Mouse (Mus musculus) testis, adult 2 months (tissue): Measurements from ENCODE around the gene Scgb1c1. TPM values are rescaled to one million over a fixed set of nuclear protein-coding genes. Genes with fewer than 3 reads are reported as not detected.
"Not testable (repeated sequence)": the region's sequence is repeated elsewhere in the genome, so short reads cannot be mapped to it uniquely, and the experiment has no call there.

Source experiments
- H3K27ac ChIP-seq: fragments of 200-500 bp; 2 replicates; pipeline ENCODE4 v1.5.1; 2012; ENCODE audit warnings: low read depth, low read length; ENCODE audit not compliant: control insufficient read depth, insufficient read depth
- H3K27me3 ChIP-seq: fragments of 200-500 bp; 2 replicates; pipeline ENCODE4 v1.6.1; 2012; ENCODE audit warnings: mild to moderate bottlenecking, low read length, moderate library complexity; ENCODE audit not compliant: control insufficient read depth, insufficient read depth
- H3K36me3 ChIP-seq: fragments of 200-500 bp; 2 replicates; pipeline ENCODE4 v1.6.1; 2012; ENCODE audit warnings: mild to moderate bottlenecking, low read length; ENCODE audit not compliant: control insufficient read depth, insufficient read depth
- H3K4me1 ChIP-seq: fragments of 200-500 bp; 2 replicates; pipeline ENCODE4 v1.6.1; 2012; ENCODE audit warnings: low read length; ENCODE audit not compliant: control insufficient read depth, insufficient read depth
- H3K4me3 ChIP-seq: fragments of 200-500 bp; 2 replicates; pipeline ENCODE4 v1.5.1; 2012; ENCODE audit warnings: low read depth, mild to moderate bottlenecking, low read length, moderate library complexity, mixed read lengths; ENCODE audit not compliant: control insufficient read depth
- CTCF ChIP-seq: fragments of 200-500 bp; IDR thresholded peaks from 2 replicates; pipeline ENCODE4 v1.5.1; 2012; ENCODE audit warnings: low read depth, mild to moderate bottlenecking, inconsistent platforms, low read length, moderate library complexity; ENCODE audit not compliant: control insufficient read depth, insufficient read depth, insufficient replicate concordance
- POLR2A ChIP-seq: fragments of 200-500 bp; IDR thresholded peaks from 2 replicates; pipeline ENCODE4 v1.6.1; 2012; ENCODE audit warnings: low read depth, mild to moderate bottlenecking, inconsistent platforms, low read length, moderate library complexity; ENCODE audit not compliant: control insufficient read depth
- polyA plus RNA-seq: library from polyadenylated mRNA; depleted of rRNA; stranded (reverse); fragments of >200 nt; gene quantifications from 2 replicates; pipeline ENCODE4 v1.2.3, GENCODE M21; 2012; rRNA removed

Gene Scgb1c1
- polyA plus RNA-seq, 1 experiment, result not detected

DNA sequence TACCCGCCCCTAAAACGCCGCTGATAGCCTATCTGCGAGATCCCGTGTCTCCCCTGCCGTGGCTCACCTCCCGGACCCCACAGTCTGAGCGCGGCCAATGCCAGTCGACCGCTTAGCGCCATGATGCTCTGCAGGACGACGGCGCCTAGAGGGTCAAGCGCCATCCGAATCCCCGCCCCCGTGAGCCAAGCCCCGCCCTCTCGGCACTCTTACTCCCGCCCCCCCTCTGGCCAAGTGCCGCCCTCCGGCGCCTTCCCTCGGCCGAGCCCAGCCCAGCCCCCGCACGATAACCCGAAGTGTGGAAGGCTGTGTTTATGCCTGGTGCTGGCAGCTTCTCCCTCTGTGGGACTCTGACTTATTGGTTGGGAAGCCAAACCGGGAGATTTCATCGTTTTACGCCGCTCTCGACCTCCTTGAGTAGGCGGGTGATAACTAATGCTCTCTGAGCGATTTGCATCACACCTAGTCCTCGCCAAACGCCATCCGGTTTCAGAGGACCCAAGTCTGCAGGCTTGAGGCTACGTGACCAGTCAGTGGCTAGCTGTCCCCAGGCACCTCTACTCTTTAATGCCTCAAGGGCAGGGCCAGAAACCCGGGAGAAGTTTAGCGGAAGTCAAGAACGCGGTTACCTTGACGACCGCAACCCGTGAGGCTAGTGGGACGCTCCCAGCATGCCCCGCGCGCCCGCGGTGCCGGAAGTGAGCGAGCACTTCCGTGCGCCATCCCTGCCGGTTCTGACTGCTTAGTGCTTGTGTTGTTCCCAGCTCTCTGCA, 36.5 kb downstream of the Scgb1c1 start, which contains the start of the genes Psmd13 and Sirt3:
Gene Psmd13, plus strand, starts transcription at position 273 of the 773 bp plus-strand sequence.
Gene Sirt3, minus strand, starts transcription at position 614 of the 773 bp plus-strand sequence.
- Histone ChIP-seq H3K27ac (peak within 1 kb of the TSS; percentile 89), H3K4me1 (peaks cover 3% of the 10 kb centered on the region), H3K36me3 (peaks cover 3% of the 10 kb centered on the region), H3K27me3 (no peaks in the 10 kb centered on the region), H3K4me3 (peak within 1 kb of the TSS; percentile 97)
- no peak for TF ChIP-seq CTCF
- TF ChIP-seq POLR2A, result peak; percentile 93

DNA sequence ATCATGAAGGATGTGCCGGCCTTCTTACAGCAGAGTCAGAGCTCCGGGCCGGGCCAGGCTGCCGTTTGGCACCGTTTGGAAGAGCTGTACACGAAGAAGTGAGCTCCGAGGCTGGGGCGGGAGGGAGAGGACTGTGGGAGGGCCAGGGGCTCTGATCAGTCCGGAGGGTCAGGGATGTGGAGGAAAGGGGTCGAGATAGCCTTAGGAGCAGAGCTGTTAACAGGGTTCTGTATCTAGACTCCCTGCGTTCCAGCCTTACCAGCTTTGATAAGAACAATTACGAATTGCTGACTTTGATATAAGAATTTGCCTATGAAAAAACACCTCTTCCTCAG, 37.1 kb downstream of the Scgb1c1 start:
- TF ChIP-seq POLR2A (no peak; the same call in 1 of the 2 replicates), CTCF (no peak)
- H3K4me3 ChIP-seq, result peak overlapping the region; percentile 97
- H3K27ac ChIP-seq, result peak overlapping the region; percentile 89
- peaks cover 3% of the 10 kb centered on the region for H3K4me1 ChIP-seq
- no peaks in the 10 kb centered on the region for H3K27me3 ChIP-seq
- peaks cover 3% of the 10 kb centered on the region for H3K36me3 ChIP-seq

DNA sequence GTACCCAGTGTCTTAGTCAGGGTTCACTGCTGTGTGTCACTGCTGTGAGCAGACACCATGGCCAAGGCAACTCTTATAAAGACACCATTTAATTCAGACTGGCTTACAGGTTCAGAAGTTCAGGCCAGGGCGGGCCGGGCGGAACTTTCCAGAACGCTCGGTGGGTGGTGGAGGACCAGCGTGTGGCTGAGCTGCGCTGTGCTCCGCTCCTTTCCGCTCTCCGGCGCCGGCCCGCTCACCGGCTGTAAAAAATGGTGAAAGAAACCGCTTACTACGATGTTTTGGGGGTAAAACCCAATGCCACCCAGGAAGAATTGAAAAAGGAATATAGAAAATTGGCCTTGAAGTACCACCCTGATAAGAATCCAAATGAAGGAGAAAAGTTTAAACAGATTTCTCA, 45.3 kb downstream of the Scgb1c1 start:
- H3K27me3 ChIP-seq, H3K27ac ChIP-seq, H3K4me3 ChIP-seq, H3K4me1 ChIP-seq, H3K36me3 ChIP-seq: not testable (repeated sequence)

DNA sequence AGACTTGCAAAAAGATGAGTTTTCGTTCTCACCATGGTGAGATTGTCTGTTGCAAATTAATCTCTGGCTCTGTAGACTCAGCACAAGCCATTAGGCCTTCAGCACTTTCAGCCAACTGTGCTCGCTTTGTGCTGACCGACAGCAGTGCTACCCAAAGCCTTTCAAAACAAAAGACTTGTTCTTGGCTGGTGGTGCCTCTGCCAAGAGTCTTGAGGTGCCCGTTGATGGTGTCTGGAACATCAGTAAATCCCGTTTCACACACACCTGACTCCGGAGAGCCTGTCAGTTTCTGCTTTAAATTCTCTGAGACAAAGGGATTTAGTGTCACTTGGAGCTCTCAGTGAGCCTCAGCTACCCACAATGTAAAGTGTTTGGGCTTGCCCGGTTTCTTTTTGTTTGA, 48.7 kb downstream of the Scgb1c1 start:
- Histone ChIP-seq H3K36me3 (peaks cover 2% of the 10 kb centered on the region), H3K27me3 (no peaks in the 10 kb centered on the region), H3K4me3 (no peak overlapping the region), H3K27ac (no peak overlapping the region), H3K4me1 (no peaks in the 10 kb centered on the region)
- TF ChIP-seq CTCF (no peak), POLR2A (no peak)

DNA sequence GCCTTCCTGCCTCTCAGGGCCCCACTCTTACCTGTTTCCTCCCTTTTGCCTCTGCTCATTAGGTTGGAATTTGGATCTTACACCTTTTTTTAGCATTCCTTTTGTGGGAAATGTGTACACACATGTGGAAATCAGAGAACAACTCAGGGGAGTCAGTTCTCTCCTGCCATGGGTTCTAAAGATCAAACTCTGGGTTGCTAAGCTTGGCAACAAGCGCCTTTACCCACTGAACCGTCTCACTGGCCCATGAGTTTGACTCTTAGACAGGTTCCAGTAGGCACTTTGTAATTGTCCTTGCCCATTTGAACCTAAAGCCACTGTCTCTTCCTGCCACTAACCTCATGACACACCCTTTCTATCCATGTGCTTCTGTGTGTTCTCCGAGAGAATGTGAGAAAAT, 49.3 kb downstream of the Scgb1c1 start:
- H3K27me3 ChIP-seq, result no peaks in the 10 kb centered on the region
- peaks cover 2% of the 10 kb centered on the region for H3K36me3 ChIP-seq
- TF ChIP-seq POLR2A (no peak), CTCF (no peak)

More for the DNA sequence above, 49.3 kb downstream of the Scgb1c1 start:
- H3K4me1 ChIP-seq, result no peaks in the 10 kb centered on the region
- no peak overlapping the region for H3K27ac ChIP-seq
- H3K4me3 ChIP-seq, result no peak overlapping the region

Other genes starting within 250 kb of the Scgb1c1 start
- gene Olfr46, start 244.3 kb upstream of the Scgb1c1 start, polyA plus RNA-seq, result 0.17 and 0.32 TPM in 2 replicates
- 0.08 and 0.26 TPM in 2 replicates for gene Olfr61, start 216.6 kb upstream of the Scgb1c1 start, polyA plus RNA-seq
- gene Olfr53, start 199.1 kb upstream of the Scgb1c1 start, polyA plus RNA-seq, result 0.28 TPM in 1 of 2 replicates, not detected in the other
- gene Olfr539, start 185.6 kb upstream of the Scgb1c1 start, polyA plus RNA-seq, result 0.65 and 0.82 TPM in 2 replicates
- gene Olfr45, start 163.6 kb upstream of the Scgb1c1 start, polyA plus RNA-seq, result not detected in 2 replicates
- not detected in 2 replicates for gene Olfr541, start 148.3 kb upstream of the Scgb1c1 start, polyA plus RNA-seq
- gene Cyp2e1, start 81.8 kb upstream of the Scgb1c1 start, polyA plus RNA-seq, result 0.33 and 0.84 TPM in 2 replicates
- 249 and 286 TPM in 2 replicates for gene Syce1, start 57.7 kb upstream of the Scgb1c1 start, polyA plus RNA-seq
- 1.6 and 1.7 TPM in 2 replicates for gene Zfp941, start 23.4 kb upstream of the Scgb1c1 start, polyA plus RNA-seq
- 0.45 TPM in 1 of 2 replicates, not detected in the other for gene Urah, start 10.5 kb upstream of the Scgb1c1 start, polyA plus RNA-seq
- 539 and 573 TPM in 2 replicates for gene Odf3, start 2.3 kb downstream of the Scgb1c1 start, polyA plus RNA-seq
- not detected in 2 replicates for gene Gm45785, start 10.8 kb downstream of the Scgb1c1 start, polyA plus RNA-seq
- gene Ric8a, start 11.4 kb downstream of the Scgb1c1 start, polyA plus RNA-seq, result 33.7 and 34.5 TPM in 2 replicates
- gene Bet1l, start 12.0 kb downstream of the Scgb1c1 start, polyA plus RNA-seq, result 20.8 and 22.9 TPM in 2 replicates
- 74.8 and 77.4 TPM in 2 replicates for gene Psmd13, start 36.4 kb downstream of the Scgb1c1 start, polyA plus RNA-seq
- gene Sirt3, start 36.8 kb downstream of the Scgb1c1 start, polyA plus RNA-seq, result 78.9 and 86.0 TPM in 2 replicates
- gene Cox8b, start 54.9 kb downstream of the Scgb1c1 start, polyA plus RNA-seq, result not detected in 2 replicates
- 0.08 and 0.23 TPM in 2 replicates for gene Nlrp6, start 75.4 kb downstream of the Scgb1c1 start, polyA plus RNA-seq
- 2.0 and 2.4 TPM in 2 replicates for gene Pgghg, start 95.8 kb downstream of the Scgb1c1 start, polyA plus RNA-seq
- gene Ifitm5, start 104.7 kb downstream of the Scgb1c1 start, polyA plus RNA-seq, result 0.15 TPM in 1 of 2 replicates, not detected in the other
- not detected in 2 replicates for gene Gm45717, start 110.4 kb downstream of the Scgb1c1 start, polyA plus RNA-seq
- 39.0 and 51.4 TPM in 2 replicates for gene Ifitm2, start 110.4 kb downstream of the Scgb1c1 start, polyA plus RNA-seq
- gene Ifitm1, start 121.7 kb downstream of the Scgb1c1 start, polyA plus RNA-seq, result 3.0 and 6.9 TPM in 2 replicates
- 15.2 and 23.0 TPM in 2 replicates for gene Ifitm3, start 165.2 kb downstream of the Scgb1c1 start, polyA plus RNA-seq
- 0.19 and 0.48 TPM in 2 replicates for gene Ifitm6, start 172.4 kb downstream of the Scgb1c1 start, polyA plus RNA-seq
- gene Gm17387, start 183.6 kb downstream of the Scgb1c1 start, polyA plus RNA-seq, result not detected in 2 replicates
- 18.0 and 23.7 TPM in 2 replicates for gene B4galnt4, start 215.6 kb downstream of the Scgb1c1 start, polyA plus RNA-seq
- 0.83 and 0.84 TPM in 2 replicates for gene Pkp3, start 232.7 kb downstream of the Scgb1c1 start, polyA plus RNA-seq